Mouse (Mus musculus) lung, embryonic 14.5 days (tissue): ENCODE measurements around the gene Olfr91. TPM values are rescaled to one million over a fixed set of nuclear protein-coding genes. Genes with fewer than 3 reads are reported as not detected.

Experiments
- ATAC-seq: fragments of 200-750 bp; cut with Nextera tagmentation; 2 replicates; pipeline ENCODE4 v1.8.0; 2017; ENCODE audit warnings: mild to moderate bottlenecking, moderate TSS enrichment, moderate library complexity; ENCODE audit not compliant: insufficient read depth
- DNase-seq: peaks from one replicate; pipeline ENCODE4 v3.0.0-alpha.2; 2015
- H3K27ac ChIP-seq: fragments of 300-500 bp; sonication (generic); 2 replicates; pipeline ENCODE4 v1.5.1; 2014; ENCODE audit warnings: low read depth, mild to moderate bottlenecking, moderate library complexity
- H3K27me3 ChIP-seq: fragments of 300-500 bp; sonication (generic); 2 replicates; pipeline ENCODE4 v1.6.1; 2014; ENCODE audit warnings: low read length, control low read depth; ENCODE audit not compliant: insufficient read depth
- H3K36me3 ChIP-seq: fragments of 300-500 bp; sonication (generic); 2 replicates; pipeline ENCODE4 v1.6.1; 2014; ENCODE audit warnings: control low read depth; ENCODE audit not compliant: insufficient read depth
- H3K4me1 ChIP-seq: fragments of 300-500 bp; sonication (generic); 2 replicates; pipeline ENCODE4 v1.6.1; 2014; ENCODE audit warnings: antibody characterized with exemption, control low read depth; ENCODE audit not compliant: insufficient read depth
- H3K4me2 ChIP-seq: fragments of 300-500 bp; sonication (generic); 2 replicates; pipeline ENCODE4 v1.6.1; 2014; ENCODE audit warnings: mild to moderate bottlenecking
- H3K4me3 ChIP-seq: fragments of 300-500 bp; sonication (generic); 2 replicates; pipeline ENCODE4 v1.5.1; 2014; ENCODE audit warnings: low read depth, low read length
- H3K9ac ChIP-seq: fragments of 300-500 bp; sonication (generic); 2 replicates; pipeline ENCODE4 v1.6.1; 2014
- H3K9me3 ChIP-seq: fragments of 300-500 bp; sonication (generic); 2 replicates; pipeline ENCODE4 v1.6.1; 2016; ENCODE audit warnings: low read depth, low read length, control low read depth
- CTCF ChIP-seq: IDR thresholded peaks from 2 replicates; pipeline ENCODE4 v1.5.1; 2016; ENCODE audit warnings: antibody characterized with exemption, low read depth
- WGBS: fragments of 180-500 bp; shearing (Covaris S2); extraction: QIAGEN DNeasy Blood & Tissue Kit; methylation state at CpG from one replicate; pipeline ENCODE4 v1.1.7; 2014; 5-methylcytosine and 5-hydroxymethylcytosine counted together
- polyA plus RNA-seq: library from polyadenylated mRNA; unstranded; fragments of >200 nt; fragmentation: Nextera tagmentation; extraction: Ambion mirVana; gene quantifications from 2 replicates; pipeline ENCODE4 v1.2.1, GENCODE M21; 2014

Gene Olfr91
- polyA plus RNA-seq, 1 experiment from 2014 or later: not detected

DNA sequence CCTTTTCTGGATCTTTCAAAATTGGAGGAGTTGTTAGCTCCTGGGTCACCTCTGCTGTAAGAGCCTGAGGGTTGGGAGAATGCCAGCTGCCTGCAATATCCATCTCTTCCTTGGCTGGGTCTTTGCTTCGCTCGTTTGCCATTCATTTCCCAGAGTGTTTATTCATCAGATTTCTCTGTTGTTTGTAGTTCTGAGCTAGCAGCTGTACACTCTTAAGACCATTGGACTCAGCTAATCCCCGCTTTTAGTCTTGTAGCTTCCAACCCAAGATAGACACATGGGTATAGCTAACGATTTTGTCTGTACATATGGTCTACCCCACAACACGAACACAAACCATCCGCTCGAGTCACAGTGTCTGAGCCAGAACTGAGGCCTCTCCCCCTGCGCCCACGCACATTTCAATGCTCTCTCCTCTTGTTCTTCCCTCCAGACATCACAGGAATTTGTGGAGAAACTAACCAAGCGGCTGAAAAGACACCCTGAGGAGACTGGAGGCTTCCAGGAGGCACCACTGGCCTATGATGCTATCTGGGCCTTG is 35.9 kb downstream of the Olfr91 start:
- H3K9ac ChIP-seq: no peak overlapping the region
- H3K27ac ChIP-seq: no peak overlapping the region
- no peaks in the 10 kb centered on the region for H3K9me3 ChIP-seq
- 88% methylated on average over 10 of the region's 10 CpGs for WGBS
- peaks cover 75% of the 10 kb centered on the region for H3K36me3 ChIP-seq
- no peaks in the 10 kb centered on the region for H3K4me1 ChIP-seq
- DNase-seq (no peak), ATAC-seq (no peak)
- no peak overlapping the region for H3K4me3 ChIP-seq
- no peak overlapping the region for H3K4me2 ChIP-seq
- no peak for TF ChIP-seq CTCF
- H3K27me3 ChIP-seq: no peaks in the 10 kb centered on the region

DNA sequence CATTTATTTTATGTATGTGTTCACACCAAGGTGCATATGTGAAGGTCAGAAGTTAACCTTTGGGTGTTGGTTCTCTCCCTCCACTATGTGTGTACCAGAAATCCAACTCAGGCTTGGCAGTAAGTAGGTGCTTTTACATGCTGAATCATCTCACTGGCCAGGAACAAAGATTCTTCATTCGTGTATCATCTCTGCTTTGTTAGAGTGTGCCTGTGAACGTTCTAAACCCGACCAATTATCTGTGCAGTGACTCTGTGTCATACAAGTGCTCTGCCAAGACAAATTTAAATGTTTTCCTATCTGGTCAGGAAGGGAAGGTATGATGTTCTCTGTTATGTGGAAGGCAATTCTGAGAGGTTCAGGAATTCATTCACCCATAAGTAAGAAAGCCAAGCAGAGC is 36.6 kb downstream of the Olfr91 start:
- H3K36me3 ChIP-seq: peaks cover 75% of the 10 kb centered on the region

DNA sequence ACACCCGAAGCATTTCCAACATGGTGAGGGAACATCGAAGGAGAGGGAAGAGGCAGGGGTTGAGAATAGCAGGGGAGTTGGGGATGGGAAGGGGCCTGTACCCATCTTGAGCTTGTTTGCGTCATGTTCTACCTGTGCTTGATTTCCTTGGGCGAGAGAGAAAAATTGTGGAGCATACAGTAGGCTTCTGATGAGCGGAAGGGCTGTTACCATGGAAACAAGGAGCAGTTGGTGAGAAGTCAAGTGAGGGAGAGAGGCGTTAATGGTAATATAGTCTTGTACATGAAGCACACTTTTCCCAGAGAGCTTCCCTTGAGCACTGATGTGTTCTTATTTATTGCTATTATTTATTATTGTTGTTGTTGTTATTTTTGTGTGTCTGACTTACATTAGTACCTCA is 41.1 kb downstream of the Olfr91 start:
- Histone ChIP-seq H3K36me3 (peaks cover 60% of the 10 kb centered on the region), H3K4me1 (no peaks in the 10 kb centered on the region), H3K27ac (no peak overlapping the region), H3K4me2 (no peak overlapping the region), H3K27me3 (no peaks in the 10 kb centered on the region), H3K9ac (no peak overlapping the region), H3K9me3 (no peaks in the 10 kb centered on the region), H3K4me3 (no peak overlapping the region)
- no peak for DNase-seq
- 83% methylated on average over 6 of the region's 6 CpGs for WGBS
- ATAC-seq: no peak
- no peak for TF ChIP-seq CTCF

More for the DNA sequence above, 36.6 kb downstream of the Olfr91 start:
- no peak overlapping the region for H3K27ac ChIP-seq
- ATAC-seq: no peak
- H3K9me3 ChIP-seq: no peaks in the 10 kb centered on the region
- WGBS: 83% methylated on average over 3 of the region's 3 CpGs
- H3K9ac ChIP-seq: no peak overlapping the region
- no peak overlapping the region for H3K4me2 ChIP-seq
- no peak for TF ChIP-seq CTCF
- no peaks in the 10 kb centered on the region for H3K4me1 ChIP-seq
- no peak for DNase-seq
- no peak overlapping the region for H3K4me3 ChIP-seq
- no peaks in the 10 kb centered on the region for H3K27me3 ChIP-seq

DNA sequence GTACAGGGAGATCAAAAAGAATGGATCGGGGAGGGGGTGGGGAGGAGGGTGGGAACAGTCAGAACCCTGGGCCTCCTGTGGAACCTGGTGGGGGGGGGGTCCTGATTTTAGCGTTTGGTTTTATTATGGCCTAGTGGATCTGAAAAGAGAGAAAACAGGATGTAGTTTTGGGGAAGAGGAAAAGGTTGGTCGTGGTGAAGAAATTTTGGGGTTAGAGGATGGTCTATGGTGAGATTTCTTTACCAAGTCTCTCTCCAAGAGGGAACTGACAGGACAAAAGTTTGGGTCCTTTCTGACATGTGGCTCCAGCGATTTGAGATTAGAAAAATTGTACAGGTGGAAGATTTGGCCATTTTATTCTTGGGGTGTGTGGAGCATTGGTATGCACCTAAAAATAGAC is 46.3 kb downstream of the Olfr91 start:
- Histone ChIP-seq H3K27ac (no peak overlapping the region), H3K4me1 (0 out of 2 replicates have a peak, but pooled peaks cover 5% of the 10 kb centered on the region), H3K27me3 (no peaks in the 10 kb centered on the region; the same call in 1 of the 2 replicates), H3K9me3 (no peaks in the 10 kb centered on the region), H3K4me3 (no peak overlapping the region), H3K9ac (no peak overlapping the region), H3K4me2 (no peak overlapping the region), H3K36me3 (peaks cover 30% of the 10 kb centered on the region)
- WGBS: 56% methylated on average over 4 of the region's 4 CpGs
- DNase-seq (no peak), ATAC-seq (no peak)
- no peak for TF ChIP-seq CTCF

DNA sequence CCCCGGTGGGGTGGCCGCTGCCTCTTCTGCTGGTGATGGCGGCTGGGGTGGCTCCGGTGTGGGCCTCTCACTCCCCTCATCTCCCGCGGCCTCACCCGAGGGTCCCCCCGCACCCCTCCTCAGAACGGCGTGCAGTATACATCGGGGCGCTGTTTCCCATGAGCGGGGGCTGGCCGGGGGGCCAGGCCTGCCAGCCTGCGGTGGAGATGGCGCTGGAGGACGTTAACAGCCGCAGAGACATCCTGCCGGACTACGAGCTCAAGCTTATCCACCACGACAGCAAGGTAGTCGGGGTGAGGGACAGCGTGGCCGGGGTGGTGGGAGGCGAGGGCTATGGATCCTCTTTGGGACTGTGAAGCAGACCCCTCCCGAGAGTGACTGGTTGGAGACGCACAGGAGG is 47.2 kb downstream of the Olfr91 start:
- peak; percentile 5; the same call in 1 of the 2 replicates for ATAC-seq
- Histone ChIP-seq H3K27ac (no peak overlapping the region), H3K4me2 (peak overlapping the region; percentile 83), H3K27me3 (no peaks in the 10 kb centered on the region; the same call in 1 of the 2 replicates), H3K4me1 (0 out of 2 replicates have a peak, but pooled peaks cover 6% of the 10 kb centered on the region), H3K9me3 (no peaks in the 10 kb centered on the region), H3K36me3 (peaks cover 21% of the 10 kb centered on the region; the same call in 1 of the 2 replicates), H3K9ac (peak overlapping the region; percentile 72), H3K4me3 (peak overlapping the region; percentile 50)
- WGBS: 2% methylated on average over 26 of the region's 27 CpGs
- no peak for TF ChIP-seq CTCF
- peak; percentile 18 for DNase-seq

DNA sequence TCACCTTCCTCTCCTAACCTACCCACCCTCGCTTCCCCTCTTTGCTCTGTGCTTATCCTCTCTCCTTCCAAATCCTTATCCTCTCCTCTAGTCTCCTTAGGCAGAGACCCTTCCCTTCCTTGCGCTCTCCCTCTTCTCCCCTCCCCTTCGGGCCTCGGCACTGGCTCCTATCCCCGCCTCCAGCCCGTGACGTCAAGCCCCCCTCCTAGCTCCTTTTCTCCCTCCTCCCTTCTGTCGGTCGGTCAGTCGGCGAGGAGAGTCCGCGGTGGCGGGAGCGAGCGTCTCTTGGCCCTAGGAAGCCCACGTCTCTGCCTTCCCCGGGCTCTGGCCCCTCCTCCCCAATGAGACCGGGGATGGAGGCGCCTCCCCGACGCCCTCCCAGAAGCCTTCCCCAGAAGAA is 47.7 kb downstream of the Olfr91 start:
- DNase-seq: peak; percentile 89
- no peaks in the 10 kb centered on the region; the same call in 1 of the 2 replicates for H3K27me3 ChIP-seq
- peak overlapping the region; percentile 72 for H3K9ac ChIP-seq
- H3K4me3 ChIP-seq: peak overlapping the region; percentile 50
- no peaks in the 10 kb centered on the region for H3K9me3 ChIP-seq
- H3K27ac ChIP-seq: no peak overlapping the region
- no peak for TF ChIP-seq CTCF
- ATAC-seq: peak; percentile 52
- under 1% methylated on average over 22 of the region's 22 CpGs for WGBS
- peak overlapping the region; percentile 83 for H3K4me2 ChIP-seq
- peaks cover 17% of the 10 kb centered on the region; the same call in 1 of the 2 replicates for H3K36me3 ChIP-seq
- H3K4me1 ChIP-seq: 0 out of 2 replicates have a peak, but pooled peaks cover 6% of the 10 kb centered on the region

DNA sequence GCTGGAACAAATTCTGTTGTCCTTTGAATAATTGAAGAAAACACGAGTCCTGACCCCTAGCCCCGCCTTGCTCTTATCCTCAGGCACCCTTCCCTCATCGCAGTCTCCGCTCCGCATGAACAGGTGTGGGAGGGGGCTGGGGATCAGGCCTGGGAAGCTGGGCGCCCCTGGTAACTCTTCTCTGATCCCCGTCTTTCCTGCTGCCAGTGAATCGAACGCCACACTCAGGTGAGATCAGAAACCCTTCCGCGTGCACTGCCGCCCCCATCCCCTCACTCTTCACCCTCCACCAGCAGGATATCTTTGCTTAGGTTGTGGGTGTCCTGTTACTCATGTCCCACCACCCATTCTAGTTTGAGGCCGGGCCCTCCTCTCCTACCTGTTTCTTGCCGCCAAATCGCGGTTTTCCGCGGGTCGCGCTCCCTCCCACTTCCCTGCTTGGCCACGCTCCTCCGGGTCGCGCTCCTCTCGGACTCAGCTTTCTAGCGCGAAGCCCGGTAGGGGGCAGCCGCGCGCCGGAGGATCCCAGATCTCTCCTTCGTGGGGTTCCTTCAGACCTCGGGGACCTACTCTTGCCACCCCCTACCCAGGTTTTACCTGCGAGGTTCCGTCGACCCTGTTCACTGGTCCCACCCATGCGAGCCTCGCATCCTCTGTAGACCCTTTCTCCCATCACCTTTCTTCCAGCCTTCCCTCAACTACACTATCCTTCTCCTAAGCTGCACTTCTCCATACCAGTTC is 48.3 kb downstream of the Olfr91 start:
- 0 out of 2 replicates have a peak, but pooled peaks cover 6% of the 10 kb centered on the region for H3K4me1 ChIP-seq
- ATAC-seq: peak; percentile 2; the same call in 1 of the 2 replicates
- 5% methylated on average over 39 of the region's 39 CpGs for WGBS
- H3K9me3 ChIP-seq: no peaks in the 10 kb centered on the region
- H3K36me3 ChIP-seq: peaks cover 11% of the 10 kb centered on the region; the same call in 1 of the 2 replicates
- no peak overlapping the region for H3K27ac ChIP-seq
- DNase-seq: peak; percentile 82
- peak overlapping the region; percentile 50 for H3K4me3 ChIP-seq
- peak overlapping the region; percentile 83 for H3K4me2 ChIP-seq
- TF ChIP-seq CTCF: peak; percentile 64
- H3K27me3 ChIP-seq: no peaks in the 10 kb centered on the region; the same call in 1 of the 2 replicates
- H3K9ac ChIP-seq: no peak overlapping the region
